Mouse (Mus musculus): ENCODE results near the gene S100a16. TPM values are rescaled to one million over a fixed set of nuclear protein-coding genes. Genes with fewer than 3 reads are reported as not detected.

The S100a16 gene
- total and polyA plus RNA-seq, 3 experiments: not detected

DNA sequence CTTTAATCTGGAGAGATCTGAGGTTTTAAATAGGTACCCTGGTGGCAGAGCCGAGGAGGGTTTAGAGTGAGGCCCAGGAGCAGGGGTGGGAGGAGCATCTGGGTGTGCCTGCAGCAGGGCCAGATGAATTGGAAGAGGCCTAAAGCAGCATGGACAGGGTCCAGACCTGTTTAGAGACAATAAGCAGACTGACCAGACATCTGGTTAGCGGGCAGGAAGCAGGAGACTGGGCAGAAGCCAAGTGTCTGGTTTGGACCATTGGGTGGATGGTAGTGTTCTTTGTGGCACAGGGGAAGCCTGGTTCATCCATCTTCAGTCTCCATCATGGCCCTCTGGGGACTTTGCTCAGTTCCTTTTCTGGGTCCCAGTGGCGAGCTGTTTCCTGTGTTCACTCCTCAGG, 46.8 kb downstream of the S100a16 start:
- ATAC-seq (ENCODE audit: extremely low read depth, insufficient number of reproducible peaks, low FRiP score, poor library complexity, severe bottlenecking) (no peak), DNase-seq (ENCODE audit: low spot score) (no peak)
- Histone ChIP-seq H3K9me3 (replicated peaks) (no peaks in the 10 kb centered on the region), H3K36me3 (replicated peaks) (no peaks in the 10 kb centered on the region), H3K27me3 (ENCODE audit: insufficient read depth, low read length) (peaks cover 17% of the 10 kb centered on the region), H3K4me1 (ENCODE audit: insufficient read depth, low read depth, low read length) (no peaks in the 10 kb centered on the region), H3K4me3 (ENCODE audit: low read depth, low read length) (no peak overlapping the region)
- TF ChIP-seq GATA1 (IDR thresholded peaks at IDR 0.05; ENCODE audit: borderline replicate concordance, low read length) (no peak), TAL1 (conservative IDR thresholded peaks at IDR 0.05; ENCODE audit: low read depth, low read length) (no peak), CTCF (IDR thresholded peaks at IDR 0.05; ENCODE audit: low read depth, low read length) (no peak), GATA2 (IDR thresholded peaks at IDR 0.05; ENCODE audit: borderline replicate concordance, low read depth, low read length) (no peak), POLR2AphosphoS5 (IDR thresholded peaks at IDR 0.05; ENCODE audit: insufficient replicate concordance, low read depth, low read length) (no peak)

- no peak overlapping the region for H3K4me3 ChIP-seq (ENCODE audit: low read depth, low read length)
Observed at GRCm38 (mm10) chr3:90585595-90585994, 48.5 kb downstream of the S100a16 start.

GRCm38 (mm10) chr3:90586016-90586643, 49.1 kb downstream of the S100a16 start:
- no peaks in the 10 kb centered on the region for H3K9me3 ChIP-seq (replicated peaks)
- ATAC-seq (ENCODE audit: extremely low read depth, insufficient number of reproducible peaks, low FRiP score, poor library complexity, severe bottlenecking) (no peak), DNase-seq (ENCODE audit: low spot score) (no peak)
- TF ChIP-seq CTCF (IDR thresholded peaks at IDR 0.05; ENCODE audit: low read depth, low read length) (no peak), GATA2 (IDR thresholded peaks at IDR 0.05; ENCODE audit: borderline replicate concordance, low read depth, low read length) (no peak), TAL1 (conservative IDR thresholded peaks at IDR 0.05; ENCODE audit: low read depth, low read length) (no peak), POLR2AphosphoS5 (IDR thresholded peaks at IDR 0.05; ENCODE audit: insufficient replicate concordance, low read depth, low read length) (no peak), GATA1 (IDR thresholded peaks at IDR 0.05; ENCODE audit: borderline replicate concordance, low read length) (no peak)
- H3K36me3 ChIP-seq (replicated peaks): no peaks in the 10 kb centered on the region
- peaks cover 12% of the 10 kb centered on the region for H3K27me3 ChIP-seq (ENCODE audit: insufficient read depth, low read length)
- H3K4me1 ChIP-seq (ENCODE audit: insufficient read depth, low read depth, low read length): no peaks in the 10 kb centered on the region
- H3K4me3 ChIP-seq (ENCODE audit: low read depth, low read length): no peak overlapping the region

More at GRCm38 (mm10) chr3:90585595-90585994, 48.5 kb downstream of the S100a16 start:
- ATAC-seq (ENCODE audit: extremely low read depth, insufficient number of reproducible peaks, low FRiP score, poor library complexity, severe bottlenecking): no peak
- Histone ChIP-seq H3K36me3 (replicated peaks) (no peaks in the 10 kb centered on the region), H3K27me3 (ENCODE audit: insufficient read depth, low read length) (peaks cover 12% of the 10 kb centered on the region), H3K4me1 (ENCODE audit: insufficient read depth, low read depth, low read length) (no peaks in the 10 kb centered on the region), H3K9me3 (replicated peaks) (no peaks in the 10 kb centered on the region)
- peak; percentile 49 for DNase-seq (ENCODE audit: low spot score)
- TF ChIP-seq CTCF (IDR thresholded peaks at IDR 0.05; ENCODE audit: low read depth, low read length) (peak; percentile 83), GATA1 (IDR thresholded peaks at IDR 0.05; ENCODE audit: borderline replicate concordance, low read length) (no peak)

DNA sequence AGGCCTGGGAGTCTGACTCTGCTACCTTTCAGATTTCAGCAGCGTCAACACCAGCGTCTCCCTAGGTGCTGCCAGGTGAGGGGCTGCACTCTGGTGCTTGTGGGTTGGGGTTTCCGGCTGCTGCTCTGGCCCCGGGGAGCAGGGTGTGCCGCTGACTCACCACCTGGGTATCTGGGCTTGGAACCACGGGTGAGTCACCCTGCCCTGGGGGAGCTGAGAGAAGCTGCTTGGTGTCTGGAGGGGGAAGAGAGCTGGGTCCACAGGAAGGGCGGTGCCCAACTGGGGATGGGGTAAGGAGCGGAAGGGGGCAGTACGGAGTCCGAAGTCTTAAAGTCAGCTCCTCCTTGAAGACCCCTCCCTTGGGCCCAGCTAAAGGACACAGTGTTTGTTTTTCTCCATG, 49.9 kb downstream of the S100a16 start:
- H3K9me3 ChIP-seq (replicated peaks): no peaks in the 10 kb centered on the region
- H3K36me3 ChIP-seq (replicated peaks): no peaks in the 10 kb centered on the region
- ATAC-seq (ENCODE audit: extremely low read depth, insufficient number of reproducible peaks, low FRiP score, poor library complexity, severe bottlenecking) (no peak), DNase-seq (ENCODE audit: low spot score) (no peak)
- H3K27me3 ChIP-seq (ENCODE audit: insufficient read depth, low read length): peaks cover 12% of the 10 kb centered on the region
- no peaks in the 10 kb centered on the region for H3K4me1 ChIP-seq (ENCODE audit: insufficient read depth, low read depth, low read length)
- H3K4me3 ChIP-seq (ENCODE audit: low read depth, low read length): no peak overlapping the region
- TF ChIP-seq CTCF (IDR thresholded peaks at IDR 0.05; ENCODE audit: low read depth, low read length): no peak
- no peak for TF ChIP-seq GATA2 (IDR thresholded peaks at IDR 0.05; ENCODE audit: borderline replicate concordance, low read depth, low read length)

DNA sequence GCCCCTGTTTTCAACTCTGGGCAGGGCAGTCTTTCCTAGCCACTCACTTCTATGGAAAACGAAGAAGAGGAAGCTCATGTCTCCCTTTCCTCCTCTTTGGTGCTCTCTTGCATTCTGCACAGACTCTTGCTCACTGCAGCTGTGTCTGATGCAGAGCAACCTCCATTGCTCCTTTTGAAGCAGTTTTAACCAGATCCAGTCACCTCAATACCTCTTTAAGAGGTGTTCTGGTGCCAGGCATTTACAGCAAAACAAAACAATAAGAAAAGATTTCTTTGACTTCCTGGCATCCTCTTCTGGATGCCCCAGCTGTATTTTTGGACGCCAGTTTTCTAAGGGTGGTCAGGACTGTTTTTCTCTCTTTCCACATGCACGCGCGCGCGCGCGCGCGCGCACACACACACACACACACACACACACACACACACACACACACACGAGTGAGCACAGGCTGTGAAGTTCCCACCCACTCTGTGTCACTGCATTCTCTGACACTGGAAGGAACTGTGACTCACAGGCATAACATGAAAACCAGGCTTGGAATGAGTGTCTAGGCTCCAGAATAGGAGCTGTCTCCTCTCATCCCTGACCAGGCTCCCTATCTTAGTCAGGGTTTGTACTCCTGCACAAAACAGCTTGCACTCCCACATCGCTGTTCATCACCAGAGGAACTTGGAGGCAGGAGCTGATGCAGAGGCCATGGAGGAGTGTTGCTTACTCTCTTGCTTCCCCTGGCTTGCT, 50.5 kb downstream of the S100a16 start:
- no peak for DNase-seq (ENCODE audit: low spot score)

GRCm38 (mm10) chr3:90589390-90589789, 52.3 kb downstream of the S100a16 start:
- TF ChIP-seq TAL1 (conservative IDR thresholded peaks at IDR 0.05; ENCODE audit: low read depth, low read length): no peak
- TF ChIP-seq GATA1 (IDR thresholded peaks at IDR 0.05; ENCODE audit: borderline replicate concordance, low read length): no peak
- TF ChIP-seq POLR2AphosphoS5 (IDR thresholded peaks at IDR 0.05; ENCODE audit: insufficient replicate concordance, low read depth, low read length): no peak
- no peak for TF ChIP-seq CTCF (IDR thresholded peaks at IDR 0.05; ENCODE audit: low read depth, low read length)
- TF ChIP-seq GATA2 (IDR thresholded peaks at IDR 0.05; ENCODE audit: borderline replicate concordance, low read depth, low read length): no peak
- H3K4me1 ChIP-seq (ENCODE audit: insufficient read depth, low read depth, low read length): no peaks in the 10 kb centered on the region
- no peak for ATAC-seq (ENCODE audit: extremely low read depth, insufficient number of reproducible peaks, low FRiP score, poor library complexity, severe bottlenecking)
- no peak for DNase-seq (ENCODE audit: low spot score)
- H3K9me3 ChIP-seq (replicated peaks): no peaks in the 10 kb centered on the region
- peaks cover 10% of the 10 kb centered on the region for H3K27me3 ChIP-seq (ENCODE audit: insufficient read depth, low read length)
- no peak overlapping the region for H3K4me3 ChIP-seq (ENCODE audit: low read depth, low read length)
- no peaks in the 10 kb centered on the region for H3K36me3 ChIP-seq (replicated peaks)

More for the DNA sequence above, 50.5 kb downstream of the S100a16 start:
- Histone ChIP-seq H3K4me3 (ENCODE audit: low read depth, low read length) (no peak overlapping the region), H3K9me3 (replicated peaks) (no peaks in the 10 kb centered on the region), H3K27me3 (ENCODE audit: insufficient read depth, low read length) (peaks cover 12% of the 10 kb centered on the region), H3K4me1 (ENCODE audit: insufficient read depth, low read depth, low read length) (no peaks in the 10 kb centered on the region), H3K36me3 (replicated peaks) (no peaks in the 10 kb centered on the region)
- no peak for ATAC-seq (ENCODE audit: extremely low read depth, insufficient number of reproducible peaks, low FRiP score, poor library complexity, severe bottlenecking)
- TF ChIP-seq GATA1 (IDR thresholded peaks at IDR 0.05; ENCODE audit: borderline replicate concordance, low read length): no peak
- no peak for TF ChIP-seq POLR2AphosphoS5 (IDR thresholded peaks at IDR 0.05; ENCODE audit: insufficient replicate concordance, low read depth, low read length)
- TF ChIP-seq GATA2 (IDR thresholded peaks at IDR 0.05; ENCODE audit: borderline replicate concordance, low read depth, low read length): no peak
- TF ChIP-seq TAL1 (conservative IDR thresholded peaks at IDR 0.05; ENCODE audit: low read depth, low read length): no peak
- TF ChIP-seq CTCF (IDR thresholded peaks at IDR 0.05; ENCODE audit: low read depth, low read length): no peak
